8 mouse cellular contexts compared by ENCODE assay signal in genomic region chr5:148794465-148794864, GRCm38 (mm10).
DNase-seq lines count a peak whose midpoint lies in the region; ATAC-seq lines count a peak whose summit lies in the region.

No protein-coding gene starts in this region.

- 0 out of 2 replicates have a peak, but pooled peaks have one; percentile 20 for ATAC-seq in kidney, embryonic 14.5 days (ENCODE audit: low FRiP score, low TSS enrichment)
- peak; percentile 49; the same call in 1 of the 2 replicates for ATAC-seq in liver, embryonic 13.5 days (ENCODE audit: low read depth)
- ATAC-seq in neural tube, embryonic 15.5 days (ENCODE audit: low FRiP score): no peak

- H3K9me3 ChIP-seq in kidney, embryonic 14.5 days (ENCODE audit: control insufficient read depth, low read length): no peaks in the 10 kb centered on the region
- no peaks in the 10 kb centered on the region for H3K9me3 ChIP-seq in liver, embryonic 13.5 days (replicated peaks)
- H3K9me3 ChIP-seq in neural tube, embryonic 15.5 days (replicated peaks): no peaks in the 10 kb centered on the region

- H3K4me3 ChIP-seq in kidney, embryonic 14.5 days (ENCODE audit: low read length): no peak overlapping the region
- no peak overlapping the region for H3K4me3 ChIP-seq in liver, embryonic 13.5 days (replicated peaks)
- no peak overlapping the region for H3K4me3 ChIP-seq in neural tube, embryonic 15.5 days (replicated peaks)

- no peaks in the 10 kb centered on the region for H3K36me3 ChIP-seq in kidney, embryonic 14.5 days (ENCODE audit: control insufficient read depth, insufficient read depth, low read length)
- H3K36me3 ChIP-seq in liver, embryonic 13.5 days: no peaks in the 10 kb centered on the region
- no peaks in the 10 kb centered on the region for H3K36me3 ChIP-seq in neural tube, embryonic 15.5 days

- H3K27ac ChIP-seq in kidney, embryonic 14.5 days (ENCODE audit: low read depth, low read length): no peak overlapping the region
- H3K27ac ChIP-seq in liver, embryonic 13.5 days: no peak overlapping the region
- H3K27ac ChIP-seq in neural tube, embryonic 15.5 days (replicated peaks): no peak overlapping the region

- no peaks in the 10 kb centered on the region for H3K27me3 ChIP-seq in kidney, embryonic 14.5 days (ENCODE audit: control insufficient read depth, insufficient read depth, low read length)
- peaks cover 41% of the 10 kb centered on the region for H3K27me3 ChIP-seq in liver, embryonic 13.5 days
- no peaks in the 10 kb centered on the region for H3K27me3 ChIP-seq in neural tube, embryonic 15.5 days (replicated peaks)

- peak; percentile 62 for DNase-seq in layer of hippocampus, adult 11-12 months (ENCODE audit: low spot score)
- no peak for DNase-seq in layer of hippocampus, adult 9-10 months (ENCODE audit: low spot score)
- DNase-seq in cerebellum, adult 9-11 months: peak; percentile 64
- peak; percentile 56 to 58 for DNase-seq in gastrocnemius, postnatal 4 days (ENCODE audit: low spot score in 2 of 2)
- peak; percentile 48 for DNase-seq in liver, embryonic 13.5 days
- DNase-seq in testis, postnatal 14 days (ENCODE audit: low spot score): peak; percentile 78

- H3K4me1 ChIP-seq in kidney, embryonic 14.5 days (ENCODE audit: control insufficient read depth, insufficient read depth, low read length): peaks cover 35% of the 10 kb centered on the region
- H3K4me1 ChIP-seq in liver, embryonic 13.5 days (replicated peaks): peaks cover 27% of the 10 kb centered on the region
- peaks cover 12% of the 10 kb centered on the region for H3K4me1 ChIP-seq in neural tube, embryonic 15.5 days

- WGBS in kidney, embryonic 14.5 days: 38% methylated on average over 15 of the region's 15 CpGs
- WGBS in liver, embryonic 13.5 days (ENCODE audit: insufficient replicate concordance): 15% methylated on average over 15 of the region's 15 CpGs
- WGBS in neural tube, embryonic 15.5 days: 37% methylated on average over 15 of the region's 15 CpGs

- no peak overlapping the region; the same call in 1 of the 2 replicates for H3K4me2 ChIP-seq in kidney, embryonic 14.5 days (replicated peaks; ENCODE audit: low read depth, low read length)
- H3K4me2 ChIP-seq in liver, embryonic 13.5 days: no peak overlapping the region
- 0 out of 2 replicates have a peak overlapping the region, but pooled peaks have one; percentile 20 for H3K4me2 ChIP-seq in neural tube, embryonic 15.5 days

- H3K9ac ChIP-seq in kidney, embryonic 14.5 days (ENCODE audit: low read depth, low read length): no peak overlapping the region
- no peak overlapping the region for H3K9ac ChIP-seq in liver, embryonic 13.5 days
- no peak overlapping the region for H3K9ac ChIP-seq in neural tube, embryonic 15.5 days (replicated peaks)
